Mouse (Mus musculus) erythroblast, embryonic 14.5 days (primary cell): ENCODE data around the gene Rrn3.

ENCODE experiments used
- GATA1 ChIP-seq: IDR thresholded peaks from 2 replicates; pipeline ENCODE4 v1.6.1; 2012; ENCODE audit warnings: low read length, inconsistent platforms, mixed read lengths
- TAL1 ChIP-seq: IDR thresholded peaks from 3 replicates; pipeline ENCODE4 v1.6.1; 2012; ENCODE audit warnings: low read length, inconsistent platforms, mixed read lengths

- no peak for TF ChIP-seq TAL1
- no peak for TF ChIP-seq GATA1
Observed at GRCm38 (mm10) chr16:13735977-13736376, 44.5 kb upstream of the Rrn3 start.
